Mouse (Mus musculus): ENCODE measurements around the gene Steap3.

Steap3 gene

DNA sequence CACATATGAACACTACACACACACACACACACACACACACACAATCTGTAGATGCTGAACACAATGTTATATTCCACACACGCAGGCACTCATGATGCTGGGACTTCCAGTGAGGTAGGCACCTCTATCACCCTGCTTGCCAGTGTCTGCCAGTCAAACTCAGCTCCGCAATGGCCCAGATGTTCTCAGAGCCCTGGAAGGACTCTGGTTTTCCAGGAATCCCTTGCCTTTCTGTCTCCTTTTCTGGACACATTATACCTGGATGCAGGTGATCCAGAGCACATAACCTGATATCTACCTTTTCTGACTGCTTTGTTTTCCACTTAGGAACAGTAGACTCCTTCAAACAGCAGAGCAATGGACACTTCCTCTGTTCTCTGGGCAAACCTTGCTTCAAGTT is 75.8 kb downstream of the Steap3 start:
- DNase-seq: no peak

DNA sequence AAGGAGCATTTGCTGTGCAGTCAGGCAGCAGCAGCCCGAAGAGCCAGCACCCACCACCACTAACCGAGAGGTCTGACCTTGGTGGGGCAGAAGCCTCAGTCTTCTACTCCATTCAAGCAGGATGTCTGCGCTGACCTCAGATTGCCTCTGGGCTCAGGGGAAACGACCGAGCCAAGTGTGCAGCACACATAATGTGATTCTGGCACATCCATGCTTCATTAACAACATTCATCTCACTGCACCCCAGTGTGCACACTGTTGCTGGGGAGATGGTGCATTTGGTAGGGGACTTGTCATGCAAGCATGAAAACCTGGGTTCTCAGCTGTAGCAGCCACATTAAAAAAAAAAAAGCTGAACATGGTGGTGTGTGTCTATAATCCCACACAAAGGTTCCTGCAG is 76.6 kb downstream of the Steap3 start:
- no peak for DNase-seq

DNA sequence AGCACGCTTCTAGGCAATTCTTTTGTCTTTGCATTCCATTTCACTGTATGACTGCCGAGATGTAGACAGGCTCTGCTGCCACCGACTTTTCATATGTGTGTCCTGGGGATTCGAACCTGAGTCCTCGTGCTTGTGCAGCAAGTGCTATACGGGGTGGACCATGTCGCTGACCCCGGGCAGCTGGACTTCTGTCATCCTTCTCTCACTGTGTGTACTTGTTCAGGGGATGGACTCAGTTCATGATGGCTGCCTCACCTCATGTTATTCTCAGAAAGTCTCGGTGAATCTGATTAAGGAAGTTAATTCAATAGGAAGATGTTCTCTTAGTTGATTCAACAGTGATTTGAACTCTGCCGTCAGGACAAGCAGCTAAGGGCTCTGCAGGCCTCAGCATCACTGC is 78.9 kb downstream of the Steap3 start:
- no peak for DNase-seq

DNA sequence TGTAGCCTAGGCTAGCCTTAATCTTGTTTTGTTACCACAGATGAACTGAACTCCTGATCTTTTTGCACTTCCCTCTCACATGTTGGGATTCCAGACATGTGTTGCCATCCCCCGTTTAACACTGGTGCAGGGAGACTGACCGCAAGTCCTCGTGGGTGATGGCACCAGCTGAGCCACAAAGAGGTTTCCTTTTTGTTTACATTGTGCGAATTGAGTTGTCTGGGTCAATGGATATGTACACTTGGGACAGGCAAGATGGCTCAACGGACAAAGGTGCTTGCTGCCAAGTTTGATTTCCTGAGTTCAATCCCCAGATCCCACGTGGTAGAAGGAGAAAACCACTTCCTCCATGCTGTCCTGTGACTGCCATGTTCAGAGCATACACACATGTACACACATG is 80.2 kb downstream of the Steap3 start:
- no peak for DNase-seq

DNA sequence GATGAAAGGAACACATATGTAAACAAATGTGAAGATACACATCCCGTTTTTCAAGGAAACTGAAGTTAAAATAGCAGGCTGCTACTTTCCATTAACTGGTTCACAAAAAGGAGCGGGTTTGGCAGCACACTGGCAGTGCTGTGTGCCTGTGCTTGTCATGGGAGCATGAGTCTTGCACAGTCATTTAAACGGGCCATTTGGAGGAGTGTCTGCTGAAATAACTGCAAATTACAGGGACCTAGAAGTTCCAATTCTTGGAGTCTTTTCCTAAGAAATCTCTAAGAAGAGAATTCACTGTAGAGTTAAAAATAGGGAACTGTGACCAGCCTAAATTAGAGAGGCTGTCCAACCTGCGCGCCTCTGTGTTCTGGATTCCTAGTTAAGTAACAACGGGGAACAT is 81.6 kb downstream of the Steap3 start:
- no peak for DNase-seq

DNA sequence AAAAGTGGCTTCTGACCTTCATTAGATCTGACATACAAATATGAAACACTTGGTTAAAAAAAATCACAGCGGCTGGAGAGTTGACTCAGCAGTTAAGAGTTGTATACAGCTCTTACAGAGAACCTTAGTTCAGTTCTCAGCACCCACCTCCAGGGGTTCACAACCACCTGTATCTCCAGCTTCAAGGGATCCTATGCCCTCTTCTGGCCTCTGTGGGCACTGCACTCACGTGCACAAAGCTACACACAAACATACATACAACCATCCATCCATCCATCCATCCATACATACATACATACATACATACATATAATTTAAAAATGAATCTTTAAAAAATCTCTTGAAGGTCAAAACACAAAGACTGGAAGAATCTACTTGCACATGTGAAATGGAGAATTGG is 82.2 kb downstream of the Steap3 start:
- no peak for DNase-seq

DNA sequence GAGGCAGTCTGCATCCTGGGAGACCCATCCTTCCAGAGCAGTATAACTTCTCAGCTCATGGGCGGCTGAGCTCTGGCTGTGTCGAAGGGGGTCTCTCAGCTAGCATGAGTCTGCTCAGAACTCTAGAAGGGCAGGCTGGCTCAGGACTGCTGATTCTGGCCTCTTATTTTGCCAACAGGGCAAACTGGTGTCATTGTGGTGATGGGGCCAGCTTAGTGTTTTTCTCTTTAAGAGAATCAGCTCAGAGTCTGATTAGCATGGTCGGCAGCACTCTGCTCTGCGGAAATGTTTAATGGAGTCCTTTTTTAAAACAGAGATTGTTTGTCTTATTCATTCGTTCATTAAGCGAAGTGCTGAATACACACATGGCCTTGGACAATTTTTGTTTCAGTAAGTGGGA is 83.3 kb downstream of the Steap3 start:
- DNase-seq: peak; percentile 5

DNA sequence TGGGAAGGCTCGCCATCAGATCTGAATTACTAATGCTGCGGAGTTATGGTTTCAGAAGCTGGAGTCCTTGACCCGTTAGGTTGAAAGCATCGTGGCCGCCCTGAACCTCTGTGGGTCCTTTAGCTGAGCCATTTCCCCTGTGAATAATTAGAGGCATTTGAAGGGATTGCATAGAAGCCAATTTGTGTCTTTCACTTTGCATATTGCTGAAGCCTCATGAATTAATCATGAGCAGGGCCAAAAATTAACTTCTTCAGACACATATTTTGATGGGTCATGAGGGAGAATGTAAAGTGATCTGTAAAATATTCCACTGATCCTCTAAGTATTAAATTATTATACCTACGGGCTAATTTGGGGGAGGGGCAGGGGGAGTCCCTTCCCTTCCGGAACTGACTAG is 85.4 kb downstream of the Steap3 start:
- no peak for DNase-seq

DNA sequence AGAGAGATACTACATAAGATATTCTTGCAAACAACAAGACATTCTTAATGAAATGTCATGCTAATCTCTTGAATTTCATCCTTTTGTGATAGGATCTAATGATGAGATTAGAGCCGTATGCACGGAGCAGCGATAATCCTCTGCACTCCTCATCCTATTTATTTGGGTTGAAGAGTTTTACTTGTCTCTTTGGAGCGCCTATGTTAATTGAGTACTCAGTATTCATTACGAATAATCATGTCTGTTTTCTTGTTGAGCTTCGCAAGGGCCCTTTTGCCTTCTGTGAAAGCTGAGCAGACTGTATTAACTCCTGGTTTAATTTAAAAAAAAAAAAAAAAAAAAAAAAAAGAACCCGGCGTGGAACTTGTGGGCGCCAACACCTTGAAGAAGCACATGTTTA is 85.8 kb downstream of the Steap3 start:
- no peak for DNase-seq

DNA sequence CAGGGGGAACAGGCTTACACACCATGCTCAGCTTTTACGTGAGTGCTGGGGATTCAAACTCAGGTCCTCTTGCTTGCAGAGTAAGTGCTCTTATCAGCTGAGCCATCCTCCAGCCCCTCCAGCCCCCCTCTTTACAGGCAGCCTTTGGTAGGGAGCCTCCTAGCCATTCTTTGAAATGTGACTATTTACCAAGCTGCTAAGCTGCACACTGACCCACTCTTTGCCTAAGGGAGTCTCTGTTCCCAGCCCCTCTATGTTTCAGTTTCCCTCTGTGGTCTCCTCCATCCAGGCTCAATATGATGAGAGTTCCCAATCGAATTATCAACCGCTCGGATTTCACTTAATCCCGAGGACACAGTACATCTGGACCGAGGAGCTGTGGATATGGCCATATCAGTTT is 86.3 kb downstream of the Steap3 start:
- DNase-seq: no peak

DNA sequence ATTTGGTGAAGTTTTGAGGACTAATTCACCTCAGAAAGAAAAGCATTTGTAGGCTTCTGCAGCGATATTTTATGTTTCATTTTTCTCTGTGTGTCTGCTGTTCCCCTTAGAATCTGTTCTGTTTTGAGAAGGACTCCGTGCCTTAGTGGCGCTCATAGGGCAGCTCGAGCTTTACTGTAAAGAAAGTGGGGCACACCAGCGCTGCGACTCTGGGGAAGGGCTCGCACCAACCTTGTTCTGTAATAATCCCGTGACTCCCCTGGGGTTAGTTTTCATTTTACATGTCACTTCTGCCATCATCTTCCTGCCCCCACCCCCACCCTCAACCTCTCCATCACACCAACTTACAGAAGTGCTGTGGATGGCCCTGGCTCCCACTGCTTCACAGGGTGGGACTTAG is 95.4 kb downstream of the Steap3 start:
- DNase-seq: no peak

DNA sequence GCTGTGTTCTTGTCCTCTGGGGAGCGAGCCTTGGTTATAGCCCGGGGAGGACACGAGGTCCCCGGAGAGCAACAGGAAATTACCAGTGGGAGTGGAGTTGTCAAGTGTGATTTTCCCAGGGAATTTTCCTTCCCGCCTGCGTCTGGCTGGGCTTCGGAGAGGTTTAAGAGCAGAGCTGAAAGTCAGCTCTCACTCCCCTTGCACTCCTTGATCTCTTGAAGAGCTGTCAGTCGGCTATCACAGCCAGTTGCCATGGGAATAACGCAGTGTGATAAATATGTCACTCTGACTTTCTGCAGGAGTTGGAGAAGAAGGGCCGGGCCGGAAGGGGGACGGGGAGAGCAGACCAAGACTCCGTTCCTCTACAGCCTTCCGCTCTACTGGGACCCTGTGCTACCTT is 96.2 kb downstream of the Steap3 start:
- DNase-seq: no peak

DNA sequence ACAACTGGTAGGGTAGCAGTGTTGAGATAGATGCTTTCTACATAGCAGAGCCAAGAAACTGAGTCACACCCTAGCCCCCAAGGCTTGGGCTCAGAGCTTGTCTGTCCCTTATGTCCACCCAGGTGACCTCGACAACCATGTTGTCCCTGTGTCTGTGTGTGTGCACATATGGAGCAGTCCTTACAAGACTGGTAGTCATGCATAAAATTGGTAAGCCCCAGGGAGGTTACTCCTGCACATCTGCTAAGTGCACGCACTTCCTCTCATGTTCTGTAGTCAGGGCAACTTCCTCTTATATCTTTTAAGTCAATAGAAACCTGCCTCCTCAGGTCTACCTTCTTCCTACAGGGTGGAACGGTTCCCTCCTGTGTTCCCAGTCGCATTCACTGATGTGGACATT is 97.5 kb downstream of the Steap3 start:
- DNase-seq: no peak

DNA sequence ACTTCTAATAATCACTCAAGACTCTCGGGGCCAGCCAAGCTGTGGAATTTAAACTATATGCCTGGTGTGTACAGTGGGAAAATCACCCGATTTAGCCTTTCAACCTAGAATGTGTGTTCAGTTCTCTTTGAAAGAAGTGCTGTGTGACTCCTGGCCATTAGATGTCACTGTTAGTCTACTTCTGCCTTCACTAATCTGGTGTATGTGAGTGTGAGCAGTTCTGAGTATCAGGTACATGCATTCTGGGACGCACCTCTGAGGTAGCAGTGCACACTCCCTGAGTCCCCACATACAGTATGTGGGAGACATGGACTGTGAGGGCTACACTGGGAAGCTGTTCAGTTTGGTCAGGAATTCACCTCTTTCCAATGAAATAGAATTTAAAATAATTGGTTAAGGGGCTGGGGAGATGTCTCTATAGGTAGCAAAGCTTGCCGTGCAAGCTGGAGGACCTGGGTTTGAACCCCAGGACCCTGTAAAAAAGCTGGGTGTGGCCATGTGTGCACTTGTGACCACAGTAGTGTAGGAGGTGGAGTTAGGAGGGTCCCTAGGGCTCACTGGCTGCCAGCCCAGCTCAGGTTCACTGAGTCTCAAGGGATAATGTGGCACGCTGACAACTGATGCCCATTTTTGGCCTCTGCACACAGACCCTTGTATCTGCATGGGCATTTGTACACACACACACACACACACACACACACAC is 100.5 kb downstream of the Steap3 start:
- no peak for DNase-seq

DNA sequence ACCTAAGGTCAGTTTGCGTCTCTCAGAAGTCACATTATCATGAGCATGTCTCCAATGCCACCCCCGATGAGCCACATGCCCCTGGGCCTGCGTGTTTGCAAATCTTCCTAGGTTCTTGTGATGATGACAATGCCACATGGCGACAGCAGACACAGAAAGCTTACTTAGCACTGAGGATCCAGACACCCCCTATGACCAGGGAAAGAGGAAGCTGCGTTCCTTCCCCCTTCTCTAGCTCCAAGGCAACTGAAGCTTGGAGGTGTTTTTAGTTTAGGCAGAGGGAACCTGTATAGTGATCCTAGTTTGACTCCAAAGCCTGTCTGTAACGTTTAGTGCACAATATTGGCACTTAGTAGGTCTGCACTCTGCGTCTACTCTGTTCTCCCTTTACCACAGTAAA is 102.2 kb downstream of the Steap3 start:
- DNase-seq: no peak

DNA sequence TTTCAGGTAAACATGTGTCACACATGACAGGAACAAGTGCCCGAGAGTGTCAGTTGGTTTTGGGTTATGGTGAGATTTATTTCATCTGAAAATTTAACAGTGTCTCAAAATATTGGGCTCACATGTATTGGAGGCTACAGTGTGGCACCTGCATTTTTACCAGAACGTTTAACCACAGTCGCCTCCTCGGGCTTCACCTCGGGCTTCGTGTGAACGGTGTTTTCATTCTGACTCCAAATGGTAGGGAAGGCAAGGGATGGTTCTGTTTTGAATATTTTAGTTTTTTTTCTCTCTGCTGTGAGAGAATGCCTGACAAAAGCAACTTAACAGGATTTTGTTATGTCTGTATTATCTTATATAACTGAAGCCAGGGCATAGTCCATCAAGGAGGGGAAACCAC is 103.8 kb downstream of the Steap3 start:
- no peak for DNase-seq

DNA sequence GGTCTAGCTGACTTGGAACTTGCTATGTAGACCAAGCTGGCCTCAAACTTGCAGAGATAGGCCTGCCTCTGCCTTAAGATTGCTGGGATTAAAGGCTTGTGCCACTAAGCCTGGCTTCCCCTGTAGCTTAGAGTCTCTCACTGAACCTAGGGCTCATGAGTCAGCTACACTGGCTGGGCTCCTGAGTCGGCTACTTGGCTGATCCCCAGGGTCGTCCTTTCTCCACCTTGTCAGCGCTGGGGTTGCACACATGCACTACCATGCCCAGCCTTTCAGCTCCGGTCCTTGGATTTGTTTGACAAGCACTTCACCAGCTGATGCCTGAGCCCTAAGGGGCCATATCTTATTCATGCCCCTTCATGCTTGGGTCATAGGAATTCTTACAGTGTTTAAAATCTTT is 104.5 kb downstream of the Steap3 start:
- no peak for DNase-seq

DNA sequence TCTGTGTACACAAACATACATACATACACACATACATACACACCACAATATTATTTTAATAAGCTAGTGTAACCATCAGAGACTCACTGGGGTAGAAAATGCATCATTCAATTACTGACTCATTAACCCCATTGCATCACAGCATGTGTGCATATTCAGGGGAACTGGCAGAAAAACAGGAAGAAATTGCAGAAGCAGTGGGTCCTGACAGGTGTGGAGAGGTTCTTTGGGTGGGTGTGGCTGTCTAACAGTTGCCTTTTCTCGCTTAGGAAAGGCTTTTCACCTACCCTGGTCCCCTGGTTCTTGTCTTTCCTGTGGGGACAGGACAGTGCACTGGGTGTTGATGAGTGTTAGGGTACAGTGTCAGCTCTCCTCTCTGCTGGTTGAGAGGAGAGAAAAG is 109.9 kb downstream of the Steap3 start:
- DNase-seq: no peak

DNA sequence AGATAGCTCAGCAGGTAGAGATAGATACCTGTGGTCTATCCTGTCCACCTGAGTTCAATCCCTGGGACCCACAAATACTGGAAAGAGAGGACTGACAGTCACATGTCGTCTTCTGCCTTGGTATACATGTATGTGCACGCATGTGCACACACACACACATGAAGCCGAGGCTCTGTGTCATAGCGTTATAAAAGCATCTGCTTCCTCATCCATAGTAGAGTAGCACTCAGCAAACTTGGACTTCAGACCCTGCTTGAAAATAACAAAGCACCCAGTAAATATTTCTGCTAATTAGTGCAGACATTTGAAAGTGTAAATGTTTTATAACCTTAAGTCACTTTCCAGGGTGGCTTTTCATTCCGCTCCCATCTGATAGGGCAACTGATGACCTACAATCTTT is 111.0 kb downstream of the Steap3 start:
- no peak for DNase-seq

DNA sequence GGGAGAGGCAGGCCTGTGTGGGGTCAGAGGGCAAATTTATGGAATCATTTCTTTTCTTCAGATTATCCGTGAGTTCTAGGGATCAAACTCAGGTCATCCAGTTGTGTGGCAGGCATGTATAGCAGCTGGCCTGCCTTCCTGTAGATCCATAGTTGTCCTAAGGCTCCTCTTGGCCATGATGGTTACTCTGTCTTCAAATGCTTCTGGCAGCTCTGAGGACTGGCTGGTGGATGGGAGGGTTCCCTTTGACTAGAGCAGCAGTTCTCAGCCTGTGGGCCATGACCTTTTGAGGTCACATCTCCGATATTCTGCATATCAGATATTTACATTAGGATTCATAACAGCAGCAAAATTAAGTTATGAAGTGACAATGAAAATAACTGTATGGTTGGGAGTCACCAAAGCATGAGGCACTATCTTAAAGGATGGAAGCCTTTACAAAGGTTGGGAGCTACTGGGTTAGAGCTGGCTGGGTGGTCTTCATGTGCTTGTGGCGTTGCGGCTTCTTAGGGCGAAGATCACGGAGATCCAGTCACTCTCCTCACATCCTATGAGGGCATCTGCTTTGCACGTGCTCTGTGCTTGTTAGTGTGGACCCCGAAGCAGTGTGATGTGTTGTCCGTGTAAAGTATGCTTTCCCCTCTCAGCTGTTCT is 113.9 kb downstream of the Steap3 start:
- DNase-seq: no peak

DNA sequence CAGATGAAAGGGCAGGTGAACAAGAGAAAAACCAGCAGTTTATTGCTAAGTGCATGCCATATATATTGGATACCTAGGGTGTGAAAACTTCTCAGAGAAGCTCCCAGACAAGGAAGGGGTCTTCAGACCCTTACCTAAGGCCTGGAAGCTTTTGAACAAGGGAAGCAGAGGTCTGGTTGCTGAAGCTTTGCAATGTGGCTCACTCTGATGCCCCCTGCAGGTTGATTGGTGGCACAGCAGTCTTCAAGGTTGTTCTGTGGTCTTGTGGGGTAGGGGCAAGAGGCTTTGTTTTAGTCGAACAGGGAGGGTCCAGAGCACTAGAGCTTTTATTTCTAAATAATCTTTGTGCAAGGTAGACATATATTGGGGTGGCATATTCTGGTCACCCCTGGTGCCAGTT is 117.2 kb downstream of the Steap3 start:
- peak; percentile 27 for DNase-seq

DNA sequence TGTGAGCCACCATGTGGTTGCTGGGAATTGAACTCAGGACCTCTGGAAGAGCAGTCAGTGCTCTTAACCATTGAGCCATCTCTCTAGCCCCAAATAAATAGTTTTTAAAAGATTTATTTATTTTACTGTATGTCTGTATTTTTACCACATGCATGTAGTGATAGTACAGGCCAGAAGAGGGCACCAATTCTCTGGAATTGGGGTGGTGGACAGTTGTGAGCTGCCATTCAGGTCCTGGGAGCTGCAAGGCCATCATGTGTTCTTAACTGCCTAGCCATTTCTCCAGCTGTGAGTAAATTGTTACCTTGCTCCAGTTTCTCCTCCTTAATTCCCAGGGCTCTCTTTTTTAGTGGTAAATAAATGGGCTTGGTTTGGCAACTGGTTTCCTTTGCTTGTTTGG is 118.3 kb downstream of the Steap3 start:
- DNase-seq: no peak

DNA sequence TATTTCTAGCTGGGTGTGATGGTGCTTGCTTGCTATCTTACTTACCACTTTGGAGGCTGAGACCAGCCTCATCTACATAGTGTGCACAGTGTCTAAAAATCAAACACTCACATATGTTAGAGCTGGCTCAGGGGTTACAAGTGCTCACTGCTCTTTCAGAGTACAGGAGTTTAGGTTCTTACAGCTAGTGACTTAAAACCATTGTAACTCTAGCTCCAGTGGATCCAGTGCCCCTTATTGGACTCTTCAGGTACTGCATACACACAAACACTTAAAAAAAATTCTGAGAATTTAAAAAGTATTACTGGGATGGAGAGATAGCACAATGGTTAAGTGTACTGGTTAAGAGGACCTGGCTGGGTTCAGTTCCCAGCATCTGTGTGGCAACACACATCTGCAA is 125.5 kb downstream of the Steap3 start:
- DNase-seq: no peak

DNA sequence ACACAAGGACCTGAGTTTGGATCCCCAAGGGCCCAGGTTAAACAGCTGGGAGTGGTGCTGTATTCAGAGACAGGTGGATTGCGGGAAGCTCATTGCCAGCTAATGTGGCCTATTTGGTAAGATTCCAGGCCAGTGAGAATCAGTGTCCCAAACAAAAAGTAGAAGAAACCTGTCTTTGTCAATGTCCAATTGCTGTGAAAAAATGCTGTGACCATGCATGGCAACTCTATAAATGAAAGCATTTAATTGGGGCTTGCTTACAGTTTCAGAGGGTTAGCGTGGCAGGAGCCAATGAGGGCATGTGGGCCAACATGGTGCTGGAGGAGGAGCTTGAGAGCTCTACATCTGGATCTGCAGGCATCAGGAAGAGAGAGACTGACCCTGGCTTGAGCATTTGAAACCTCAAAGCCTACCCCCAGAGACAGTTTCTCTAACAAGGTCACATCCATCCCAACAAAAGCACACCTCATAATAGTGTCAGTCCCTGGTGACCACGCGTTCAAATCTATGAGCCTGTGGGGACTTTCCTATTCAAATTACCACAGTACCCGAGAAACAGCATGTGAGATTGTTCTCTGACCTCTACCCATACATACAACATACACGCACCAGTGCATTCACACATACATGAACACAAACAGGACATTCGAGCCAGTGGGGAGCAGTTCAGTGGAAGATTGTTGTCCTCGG is 126.8 kb downstream of the Steap3 start:
- no peak for DNase-seq

DNA sequence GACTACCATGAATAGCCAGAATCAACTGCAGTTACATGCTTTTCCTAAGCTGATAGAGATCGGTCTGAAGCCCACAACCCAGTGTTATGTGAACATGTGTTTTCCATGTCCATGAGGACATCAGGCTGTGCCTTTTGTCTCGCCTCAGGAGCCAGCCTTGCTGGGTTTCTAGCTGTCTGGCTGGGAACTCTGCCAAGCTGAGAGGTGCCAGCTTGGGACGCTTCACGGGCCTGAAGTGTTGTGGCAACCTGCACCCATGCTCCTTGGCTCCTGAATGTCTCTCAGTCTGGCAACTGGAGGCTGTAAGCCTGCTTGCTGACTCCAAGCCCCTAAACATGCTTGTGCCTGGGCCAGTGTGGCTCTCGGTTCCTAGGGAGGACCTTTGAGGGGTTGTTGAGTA is 130.0 kb downstream of the Steap3 start:
- peak; percentile 86 for DNase-seq

All from cerebellum, adult 9-11 months (tissue).